Mouse (Mus musculus) myocyte (in vitro differentiated cells): Measurements from ENCODE around the gene Snx3.

ENCODE experiments used
- POLR2A ChIP-seq: IDR thresholded peaks from one replicate; pipeline ENCODE4 v1.6.1; 2011; ENCODE audit warnings: low read depth, mild to moderate bottlenecking, control low read depth, moderate library complexity; ENCODE audit not compliant: insufficient read length
- TCF12 ChIP-seq: IDR thresholded peaks from one replicate; pipeline ENCODE4 v1.6.1; 2011; ENCODE audit warnings: mild to moderate bottlenecking, control low read depth; ENCODE audit not compliant: poor library complexity, insufficient read depth, severe bottlenecking

- TF ChIP-seq POLR2A (no peak), TCF12 (no peak)
Measured at GRCm38 (mm10) chr10:42572971-42573370, 71.1 kb downstream of the Snx3 start.
